Mouse (Mus musculus): ENCODE results near the gene Fgr.

GRCm38 (mm10) chr4:133050196-133050836 is 76.4 kb downstream of the Fgr start:
- TF ChIP-seq CTCF (IDR thresholded peaks at IDR 0.05; ENCODE audit: low read depth, low read length) (no peak), TAL1 (conservative IDR thresholded peaks at IDR 0.05; ENCODE audit: low read depth, low read length) (no peak), POLR2AphosphoS5 (IDR thresholded peaks at IDR 0.05; ENCODE audit: insufficient replicate concordance, low read depth, low read length) (no peak), GATA1 (IDR thresholded peaks at IDR 0.05; ENCODE audit: borderline replicate concordance, low read length) (no peak)

Data from G1E (cell line).